Mouse (Mus musculus) urinary bladder, postnatal 10 days (tissue): ENCODE measurements around the gene Dut.
A peak's percentile ranks its signal among the peaks of the same experiment; 100 is the strongest.

Experiments used
- DNase-seq: peaks from one replicate; pipeline ENCODE4 v3.0.0; 2022; ENCODE audit warnings: low spot score

Dut gene

GRCm38 (mm10) chr2:125247108-125247961 is at the start of gene Dut:
Gene Dut, plus strand, starts transcription at chr2:125247190.
- DNase-seq, result peak; percentile 71

- DNase-seq, result no peak
Observed at GRCm38 (mm10) chr2:125208894-125209596, 37.9 kb upstream of the Dut start.

GRCm38 (mm10) chr2:125211831-125212510 is 35.0 kb upstream of the Dut start:
- DNase-seq, result no peak

GRCm38 (mm10) chr2:125214592-125214991 is 32.4 kb upstream of the Dut start:
- DNase-seq, result peak; percentile 17

GRCm38 (mm10) chr2:125217286-125217685 is 29.7 kb upstream of the Dut start:
- DNase-seq, result no peak

- no peak for DNase-seq
Observed at GRCm38 (mm10) chr2:125218566-125218965, 28.4 kb upstream of the Dut start.

GRCm38 (mm10) chr2:125219268-125219667 is 27.7 kb upstream of the Dut start:
- no peak for DNase-seq

GRCm38 (mm10) chr2:125221673-125222072 is 25.3 kb upstream of the Dut start:
- no peak for DNase-seq

GRCm38 (mm10) chr2:125228472-125229409 is 18.2 kb upstream of the Dut start:
- no peak for DNase-seq

GRCm38 (mm10) chr2:125232183-125232582 is 14.8 kb upstream of the Dut start:
- DNase-seq, result no peak

GRCm38 (mm10) chr2:125233537-125233936 is 13.5 kb upstream of the Dut start:
- no peak for DNase-seq

GRCm38 (mm10) chr2:125234049-125234448 is 12.9 kb upstream of the Dut start:
- no peak for DNase-seq

GRCm38 (mm10) chr2:125245545-125246285 is 1.3 kb upstream of the Dut start:
- no peak for DNase-seq

GRCm38 (mm10) chr2:125246669-125247068 is 321 bp upstream of the Dut start:
- no peak for DNase-seq

- DNase-seq, result no peak
Observed at GRCm38 (mm10) chr2:125247962-125248235, 909 bp downstream of the Dut start.

GRCm38 (mm10) chr2:125248256-125248655 is 1.3 kb downstream of the Dut start:
- DNase-seq, result no peak

GRCm38 (mm10) chr2:125249339-125249738 is 2.3 kb downstream of the Dut start:
- no peak for DNase-seq

GRCm38 (mm10) chr2:125249874-125250273 is 2.9 kb downstream of the Dut start:
- DNase-seq, result no peak

- no peak for DNase-seq
Observed at GRCm38 (mm10) chr2:125251781-125252180, 4.8 kb downstream of the Dut start.

- no peak for DNase-seq
Observed at GRCm38 (mm10) chr2:125252275-125252674, 5.3 kb downstream of the Dut start.

- DNase-seq, result no peak
Observed at GRCm38 (mm10) chr2:125253699-125254098, 6.7 kb downstream of the Dut start.
